Mouse (Mus musculus): ENCODE measurements around the gene Tmod2.

DNA sequence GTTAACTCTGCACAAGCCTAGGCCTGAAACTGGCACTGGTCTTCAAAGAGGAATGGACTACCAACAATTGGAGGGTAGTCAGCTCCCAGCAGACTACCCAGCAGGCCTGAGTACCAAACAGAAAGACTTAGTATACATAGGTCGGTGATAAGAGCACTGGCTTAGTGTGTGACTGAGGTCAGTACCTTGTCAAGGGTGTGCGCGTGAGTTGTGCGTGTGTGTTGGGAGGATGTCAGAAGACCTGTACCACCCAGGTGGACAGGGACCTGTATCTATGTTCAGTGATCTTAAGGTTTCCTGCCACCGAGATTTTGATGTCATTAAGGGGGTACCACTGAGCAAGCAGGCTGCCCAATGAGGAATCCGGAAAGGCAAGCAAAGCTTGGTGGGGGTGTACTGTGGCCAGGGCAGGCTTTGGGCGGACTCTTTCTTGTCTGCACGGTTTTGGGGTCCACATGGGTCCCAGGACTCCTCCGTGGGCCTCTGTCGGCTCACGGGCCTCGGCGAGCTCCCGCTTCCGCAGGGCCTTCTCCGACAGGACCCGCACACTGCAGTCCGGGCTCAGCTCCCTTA is 13.9 kb upstream of the Tmod2 start:
- TF ChIP-seq ZC3H11A (IDR thresholded peaks at IDR 0.05; ENCODE audit: borderline replicate concordance, low read depth, low read length) (no peak), CHD2 (IDR thresholded peaks at IDR 0.05; ENCODE audit: low read depth, low read length) (no peak), MAFK (IDR thresholded peaks at IDR 0.05; ENCODE audit: insufficient read depth, low read depth, low read length) (no peak)

Data from ES-E14 (cell line).